Mouse (Mus musculus): ENCODE results near the gene Mark1. TPM values are rescaled to one million over a fixed set of nuclear protein-coding genes. Genes with fewer than 3 reads are reported as not detected.

Gene Mark1
- not detected in 2 replicates for total RNA-seq (2015; ENCODE audit: low replicate concordance)
- total RNA-seq (2017; ENCODE audit: low replicate concordance), result not detected in 2 replicates

DNA sequence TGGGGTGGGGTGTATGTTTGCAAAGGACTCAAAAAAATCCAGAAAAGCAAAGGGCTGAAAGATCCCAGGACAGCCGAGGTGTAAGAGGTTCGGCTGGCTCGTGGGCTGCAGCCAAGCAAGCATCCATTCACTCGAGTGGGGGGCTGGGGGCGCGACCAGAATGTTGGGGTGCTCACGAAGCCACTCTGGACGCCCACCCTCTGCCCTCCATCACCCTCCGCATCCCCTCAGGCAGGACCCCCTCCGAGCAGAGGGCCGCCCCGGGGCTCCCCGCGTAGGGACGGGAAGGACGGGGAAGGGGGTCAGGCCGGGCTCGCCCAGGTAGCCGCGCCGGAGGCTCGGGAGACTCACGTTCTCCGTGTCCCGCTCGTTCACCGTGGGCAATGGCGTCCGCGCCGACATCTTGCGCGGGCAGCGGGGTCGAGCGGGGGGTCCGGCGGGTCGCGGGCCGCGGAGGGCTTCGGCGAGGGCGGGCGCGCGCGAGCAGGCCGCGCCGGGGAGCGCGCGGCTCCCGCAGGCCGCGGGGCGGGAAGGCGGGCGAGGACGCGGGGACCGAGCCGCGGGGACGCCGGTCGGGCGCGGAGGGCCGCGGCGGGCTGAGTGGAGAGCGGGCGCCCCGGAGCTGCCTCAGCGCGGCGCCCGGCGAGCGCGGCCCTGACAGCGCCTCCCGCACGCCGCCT is at the start of gene Mark1:
Gene Mark1 (minus strand): TSS at position 500 of the 680 bp plus-strand sequence.
- no peak for ATAC-seq (replicated peaks; ENCODE audit: low FRiP score, poor library complexity, severe bottlenecking)

DNA sequence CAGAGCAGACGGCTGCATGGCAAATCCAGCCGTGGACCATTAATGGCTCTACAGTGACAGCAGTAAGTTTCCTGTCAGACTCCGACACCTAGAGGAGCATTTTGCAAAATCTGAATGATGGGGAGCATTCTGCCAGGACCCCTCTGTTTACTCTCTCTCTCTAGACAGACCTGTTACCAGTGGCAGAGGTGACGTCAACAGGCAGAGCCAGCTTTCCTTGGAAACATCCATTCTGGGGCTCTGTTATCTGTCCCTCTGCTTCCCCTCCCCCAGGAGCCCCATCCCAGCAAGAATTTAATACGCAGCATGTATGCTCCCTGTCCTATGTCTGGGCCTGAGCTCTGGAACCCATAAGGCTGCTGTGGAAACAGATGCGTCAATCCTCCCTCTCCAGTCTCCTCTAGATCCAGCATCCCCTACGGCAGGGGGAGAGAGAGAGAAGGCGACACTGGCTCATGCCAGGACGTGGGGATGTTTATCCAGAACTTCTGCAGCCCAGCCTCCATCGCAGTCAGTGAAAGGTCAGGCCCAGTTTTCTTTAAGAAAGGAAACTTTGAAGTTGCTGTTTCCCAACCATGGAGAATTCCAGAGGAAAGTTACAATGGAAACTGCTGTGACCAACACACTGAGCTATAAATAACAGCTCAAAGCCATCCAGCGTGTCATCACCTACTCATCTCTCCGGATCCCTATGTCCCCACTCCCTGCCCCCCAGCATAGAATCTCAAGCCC is 48.3 kb upstream of the Mark1 start:
- ATAC-seq (replicated peaks; ENCODE audit: low FRiP score, poor library complexity, severe bottlenecking), result no peak

DNA sequence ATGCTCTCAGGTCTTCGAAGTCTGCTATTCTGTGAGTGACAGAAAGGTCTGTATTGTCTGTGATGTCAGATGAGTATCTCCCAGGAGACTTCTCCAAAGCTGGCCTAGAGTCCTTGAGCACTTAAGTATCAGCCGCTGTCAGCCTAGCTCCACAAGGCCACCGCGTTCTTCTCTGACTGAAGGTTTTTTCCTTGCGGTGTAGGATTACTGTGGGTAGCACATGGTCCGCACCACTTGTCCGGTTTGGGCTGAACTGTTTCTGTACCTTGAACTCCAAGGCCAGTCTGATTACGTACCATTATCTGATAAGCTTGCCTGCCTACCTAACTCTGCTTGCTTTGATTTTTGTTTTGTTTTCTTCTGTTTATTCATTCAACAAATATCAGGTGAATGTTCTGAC is 47.1 kb upstream of the Mark1 start:
- no peak for ATAC-seq (replicated peaks; ENCODE audit: low FRiP score, poor library complexity, severe bottlenecking)

DNA sequence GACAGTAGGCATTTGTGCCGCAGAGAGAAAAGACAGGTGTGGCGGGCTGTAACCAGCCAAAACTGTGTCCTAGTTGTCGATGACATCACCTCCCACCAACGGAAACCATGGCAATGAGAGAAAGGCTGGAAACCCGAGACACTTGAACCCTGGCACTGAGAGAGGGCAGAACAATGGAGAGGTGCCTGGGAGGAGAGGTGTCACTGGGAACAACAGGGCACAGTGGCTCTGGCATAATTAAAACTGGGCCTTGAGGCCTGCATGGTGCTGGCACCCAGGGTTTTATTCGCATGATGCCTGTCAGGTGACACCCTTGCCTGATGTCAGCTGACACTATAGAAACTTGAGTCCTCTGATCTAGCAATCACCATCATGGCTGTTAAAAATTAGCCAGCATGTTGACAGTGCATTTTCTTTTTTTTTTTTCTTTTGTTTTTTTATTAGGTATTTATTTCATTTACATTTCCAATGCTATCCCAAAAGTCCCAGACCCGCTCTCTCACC is 38.9 kb upstream of the Mark1 start:
- ATAC-seq (replicated peaks; ENCODE audit: low FRiP score, poor library complexity, severe bottlenecking), result no peak

DNA sequence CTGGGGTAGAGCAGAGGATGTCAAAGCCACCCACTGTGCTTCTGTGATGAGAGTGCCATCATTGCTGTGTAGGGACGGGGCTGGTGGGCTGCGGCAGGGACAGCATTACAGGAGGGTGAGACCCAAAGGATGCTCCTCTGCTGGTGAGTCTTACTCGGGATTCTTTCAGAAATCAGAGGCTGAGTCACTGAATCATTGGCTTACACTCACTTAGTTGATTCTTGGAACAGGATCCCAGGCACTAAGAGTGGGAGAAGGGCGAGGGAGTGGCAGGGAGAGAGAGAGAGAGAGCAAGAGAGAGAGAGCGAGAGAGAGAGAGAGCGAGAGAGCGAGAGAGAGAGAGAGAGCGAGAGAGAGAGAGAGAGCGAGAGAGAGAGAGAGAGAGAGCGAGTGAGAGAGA is 31.2 kb upstream of the Mark1 start:
- no peak for ATAC-seq (replicated peaks; ENCODE audit: low FRiP score, poor library complexity, severe bottlenecking)

DNA sequence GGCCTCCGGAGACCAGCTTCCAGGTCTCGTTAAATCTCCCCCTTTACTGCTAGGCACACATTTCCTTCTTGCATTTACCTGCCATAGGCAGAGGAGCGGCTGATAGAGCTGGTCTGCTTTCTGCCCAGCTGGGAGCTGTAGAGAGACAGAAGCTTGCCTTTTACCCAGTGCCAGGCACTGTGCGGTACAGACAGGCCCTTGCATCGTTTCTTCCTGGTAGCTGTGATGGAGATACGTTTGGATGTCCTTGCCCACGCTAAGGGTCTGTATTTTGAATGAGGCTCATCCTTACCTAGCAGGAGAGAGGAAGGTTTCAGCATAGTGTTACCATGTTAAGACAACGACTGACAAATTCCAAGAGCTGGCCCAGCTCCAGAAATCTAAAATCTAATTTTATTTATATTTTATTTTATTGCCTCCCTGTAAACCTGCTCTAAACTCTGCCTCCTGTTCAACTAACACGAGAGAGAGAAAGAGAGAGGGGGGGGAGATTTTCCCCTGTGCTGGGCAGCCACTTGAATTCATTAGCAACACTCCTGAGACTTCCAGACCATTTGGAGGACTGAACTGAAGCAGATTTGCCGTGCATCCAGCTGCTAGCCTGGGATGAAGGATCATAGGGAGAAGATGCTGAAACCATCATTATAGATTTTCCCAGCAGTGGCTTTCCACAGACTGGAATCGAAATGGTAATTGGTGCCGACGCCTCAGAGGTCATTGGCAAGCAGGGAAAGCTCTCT is 21.2 kb upstream of the Mark1 start:
- ATAC-seq (replicated peaks; ENCODE audit: low FRiP score, poor library complexity, severe bottlenecking), result no peak

DNA sequence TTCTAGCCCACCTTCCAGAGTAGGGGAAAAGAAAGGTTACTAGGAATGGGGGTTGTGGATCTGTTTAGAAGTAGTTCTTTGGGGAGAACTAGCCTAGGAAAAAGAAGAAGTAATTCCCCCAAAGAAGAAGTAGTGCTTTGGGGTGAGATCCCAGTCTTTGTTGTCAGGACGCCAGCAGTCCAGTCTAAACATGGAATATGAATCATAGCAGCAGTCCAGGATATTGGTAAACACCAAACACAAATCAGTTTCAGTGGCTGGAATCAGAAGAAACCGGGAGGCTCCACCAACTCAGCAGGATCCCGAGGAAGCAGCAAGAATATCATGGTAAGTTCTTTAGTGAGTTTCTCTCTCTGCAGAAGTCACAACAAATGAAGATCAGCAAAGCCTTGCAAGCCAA is 13.2 kb upstream of the Mark1 start:
- ATAC-seq (replicated peaks; ENCODE audit: low FRiP score, poor library complexity, severe bottlenecking), result no peak

DNA sequence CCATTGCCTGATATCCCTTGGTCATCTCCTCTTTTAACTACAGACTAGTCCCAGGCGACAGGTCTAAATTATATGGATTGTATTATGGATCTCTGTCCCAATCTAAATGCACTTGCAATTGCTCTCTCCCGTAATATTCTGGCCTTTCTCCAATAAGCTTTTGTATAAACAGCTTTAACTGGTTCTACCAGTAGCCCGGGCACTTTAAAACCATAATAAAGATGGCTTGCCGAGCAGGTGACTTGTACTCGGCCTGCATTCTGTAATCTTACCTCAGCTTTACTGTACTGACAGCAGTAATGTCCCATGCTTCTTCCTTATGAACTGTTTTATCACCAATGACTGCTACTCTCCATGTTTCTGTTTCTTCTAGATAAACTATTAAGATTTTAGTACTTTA is 7.7 kb upstream of the Mark1 start:
- ATAC-seq (replicated peaks; ENCODE audit: low FRiP score, poor library complexity, severe bottlenecking), result no peak

DNA sequence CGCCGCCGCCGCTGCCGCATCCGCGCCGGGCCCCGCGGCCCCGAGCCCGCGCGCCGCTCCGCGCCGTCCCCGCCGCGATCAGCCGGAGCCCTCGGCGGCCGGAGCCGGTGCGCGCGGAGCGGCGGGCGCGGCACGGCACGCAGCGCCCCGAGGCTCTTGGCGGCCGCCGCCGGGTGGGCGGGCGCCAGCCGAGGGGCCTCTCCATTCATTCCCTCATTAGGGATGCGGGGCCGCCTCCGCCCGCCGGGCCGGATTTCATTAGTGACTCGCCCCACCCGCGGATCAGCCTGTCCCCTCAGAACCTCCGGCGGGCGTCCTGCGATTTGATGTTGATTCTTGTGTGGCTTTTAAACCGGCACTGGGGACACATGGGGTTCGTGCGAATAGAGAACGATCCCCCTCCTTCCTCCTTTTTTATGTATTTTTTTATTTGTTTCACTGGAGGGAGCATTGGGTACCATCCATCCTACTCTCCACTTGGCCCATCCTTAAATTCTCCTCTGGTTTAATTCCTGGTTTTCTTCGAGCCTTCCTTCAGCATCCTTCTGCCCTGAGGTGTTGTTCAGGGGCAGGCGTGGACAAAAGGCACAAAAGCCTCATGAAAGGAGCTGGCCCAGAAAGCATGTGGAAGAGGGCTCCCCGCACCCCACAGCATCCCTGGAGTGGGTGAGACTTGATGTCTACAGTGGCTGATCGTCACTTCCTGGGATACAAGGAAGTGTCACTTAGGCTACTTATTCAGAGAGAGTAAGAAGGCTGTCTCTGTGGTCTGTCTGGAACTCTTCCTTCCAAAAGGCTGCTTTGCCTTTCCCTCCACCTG is 620 bp upstream of the Mark1 start:
- no peak for ATAC-seq (replicated peaks; ENCODE audit: low FRiP score, poor library complexity, severe bottlenecking)

DNA sequence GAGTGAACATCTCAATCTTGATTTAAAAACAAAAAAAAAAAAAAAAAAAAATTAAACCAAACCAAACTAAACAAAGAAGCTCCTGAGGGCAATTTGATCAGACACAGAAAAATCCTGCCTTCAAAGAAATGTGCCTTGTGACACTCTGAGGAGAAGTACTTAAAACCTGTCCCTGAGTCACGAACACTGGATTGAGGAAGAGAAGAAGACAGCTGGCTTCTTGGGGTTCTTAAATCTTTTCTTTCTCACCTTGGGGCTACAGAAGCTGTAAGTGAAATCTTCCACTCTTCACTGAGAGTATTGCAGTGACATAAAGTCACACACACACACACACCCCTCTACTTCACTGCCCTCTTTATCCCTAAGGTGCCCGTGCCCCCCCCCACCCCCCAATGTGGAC is 739 bp downstream of the Mark1 start:
- ATAC-seq (replicated peaks; ENCODE audit: low FRiP score, poor library complexity, severe bottlenecking), result no peak

DNA sequence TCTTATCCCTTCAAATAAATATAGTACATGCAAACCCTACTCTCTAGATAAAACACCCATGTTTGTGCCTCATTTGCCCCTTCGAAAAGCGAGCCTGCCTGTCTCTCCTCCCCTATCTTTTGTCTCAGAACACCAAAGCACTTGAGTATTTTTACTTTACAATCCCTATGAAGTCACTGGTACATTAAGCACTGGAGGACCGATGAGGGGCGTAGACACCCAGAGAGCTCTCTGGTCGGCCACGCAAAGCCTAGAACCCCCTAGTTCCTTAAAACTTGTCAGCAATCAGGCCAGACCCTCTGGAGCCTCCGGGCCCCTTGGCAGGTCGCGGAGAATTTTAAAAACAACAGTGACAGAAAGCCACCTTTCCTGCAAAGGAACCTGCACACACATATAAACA is 1.2 kb downstream of the Mark1 start:
- no peak for ATAC-seq (replicated peaks; ENCODE audit: low FRiP score, poor library complexity, severe bottlenecking)

DNA sequence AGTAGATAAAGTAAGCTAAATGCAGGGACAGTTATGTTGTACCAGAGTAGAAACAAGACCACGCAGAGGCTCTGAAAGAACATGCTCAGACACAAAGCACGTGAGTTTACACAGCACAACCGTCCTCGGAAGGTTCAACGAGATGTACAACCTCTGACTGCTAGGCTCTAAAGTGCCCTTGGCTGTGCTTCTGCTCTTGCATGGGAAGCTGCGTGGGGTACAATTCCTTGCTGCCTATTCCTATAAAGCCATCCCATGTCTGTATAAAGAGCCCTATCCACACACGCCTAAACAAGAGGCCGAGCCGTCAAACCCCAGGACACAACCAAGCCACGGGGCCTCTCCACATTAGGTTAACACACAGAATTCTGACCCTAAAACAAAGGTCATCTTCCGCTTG is 1.9 kb downstream of the Mark1 start:
- no peak for ATAC-seq (replicated peaks; ENCODE audit: low FRiP score, poor library complexity, severe bottlenecking)

DNA sequence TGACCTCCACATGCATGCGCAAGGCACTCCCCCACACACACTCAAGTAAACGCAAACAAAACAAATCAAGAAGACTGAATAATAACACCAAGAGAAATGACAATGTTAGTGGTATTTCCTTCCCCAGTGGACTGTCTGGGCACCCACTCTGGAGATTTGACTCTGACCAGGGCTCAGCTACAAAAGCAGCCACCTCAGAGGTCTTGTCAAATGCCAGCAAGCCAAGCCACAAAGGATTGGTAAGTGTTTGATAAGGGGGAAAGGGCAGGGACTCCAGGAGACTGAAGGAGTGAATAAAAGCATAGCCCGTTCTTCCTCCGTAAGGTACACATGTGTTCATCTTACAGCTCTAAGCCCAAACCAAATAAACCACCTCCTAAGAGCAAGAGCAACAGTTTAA is 4.0 kb downstream of the Mark1 start:
- ATAC-seq (replicated peaks; ENCODE audit: low FRiP score, poor library complexity, severe bottlenecking), result no peak

DNA sequence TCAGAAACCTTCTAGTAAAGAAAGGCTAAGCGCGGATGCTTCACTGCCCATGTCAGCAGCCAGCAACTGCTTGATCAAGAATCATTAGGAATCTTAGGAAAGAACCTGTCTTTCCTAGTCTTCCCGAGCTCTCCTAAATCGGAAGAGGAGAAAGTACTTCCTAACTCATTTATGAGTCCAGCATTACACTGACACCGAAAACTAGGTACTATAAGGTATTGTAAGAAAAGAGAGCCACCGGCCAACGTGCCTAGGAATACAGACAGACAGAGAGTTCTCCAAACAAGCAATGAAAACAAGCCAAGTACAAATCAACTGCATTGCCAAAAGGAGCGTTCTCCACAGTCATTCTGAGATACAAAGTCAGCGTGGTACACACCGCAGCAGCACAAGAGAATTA is 8.2 kb downstream of the Mark1 start:
- no peak for ATAC-seq (replicated peaks; ENCODE audit: low FRiP score, poor library complexity, severe bottlenecking)

DNA sequence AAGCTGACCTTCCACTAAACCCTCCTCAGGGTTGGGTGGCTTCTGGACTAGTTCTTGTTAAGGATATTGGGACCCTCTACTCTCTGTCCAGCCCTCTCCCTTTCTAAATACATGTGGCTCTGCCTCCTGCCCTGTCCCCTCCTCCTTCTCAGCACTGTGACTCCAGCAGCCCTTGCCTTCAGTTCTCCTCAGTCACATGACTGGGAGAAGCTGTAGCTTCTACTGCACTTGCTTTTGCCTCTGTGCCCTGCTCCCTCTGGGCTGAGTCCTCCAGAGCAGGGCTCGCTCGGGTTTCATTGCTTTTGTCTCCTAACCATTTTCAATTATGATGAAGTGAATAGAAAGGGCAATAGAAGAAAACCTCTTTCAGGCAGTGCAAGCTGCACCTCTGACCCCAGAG is 12.6 kb downstream of the Mark1 start:
- ATAC-seq (replicated peaks; ENCODE audit: low FRiP score, poor library complexity, severe bottlenecking), result no peak

DNA sequence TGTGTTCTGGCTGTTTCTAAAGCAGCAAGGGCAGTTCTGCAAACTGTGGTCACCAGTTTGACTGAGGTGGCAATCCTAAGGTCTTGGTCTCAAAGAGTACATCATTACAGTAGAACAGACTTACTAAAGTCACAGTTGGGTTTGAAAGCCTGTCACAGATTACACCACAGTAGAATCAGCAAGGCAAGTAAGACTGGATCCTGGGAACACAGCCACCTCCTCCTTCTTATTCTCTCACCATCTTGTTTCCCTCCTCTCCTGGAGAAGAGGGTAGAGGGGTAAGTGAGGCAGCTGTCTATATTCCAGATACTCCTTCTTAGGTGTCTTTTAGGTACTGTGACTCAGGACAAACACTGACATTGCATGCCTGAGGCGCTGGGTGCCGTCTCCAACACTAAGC is 14.6 kb downstream of the Mark1 start:
- no peak for ATAC-seq (replicated peaks; ENCODE audit: low FRiP score, poor library complexity, severe bottlenecking)

DNA sequence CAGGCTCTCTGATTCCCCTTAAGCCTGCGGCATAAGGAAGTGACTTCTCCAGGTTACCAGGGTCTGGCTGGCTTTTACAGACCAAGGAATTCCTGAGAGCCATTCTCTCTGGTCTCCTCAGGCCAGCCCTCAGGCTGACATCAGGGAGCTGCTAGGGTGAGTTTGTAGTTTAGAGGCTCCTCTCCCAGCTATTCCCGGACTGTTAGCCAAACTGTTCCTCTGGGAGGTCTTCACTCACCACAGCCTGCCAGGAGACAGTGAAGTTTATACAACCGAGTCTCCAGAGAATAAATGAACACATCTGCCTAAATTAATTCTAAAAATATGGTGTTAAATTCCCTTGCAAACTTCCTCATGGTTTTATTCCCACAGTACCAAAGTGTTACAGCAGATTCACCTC is 15.6 kb downstream of the Mark1 start:
- no peak for ATAC-seq (replicated peaks; ENCODE audit: low FRiP score, poor library complexity, severe bottlenecking)

DNA sequence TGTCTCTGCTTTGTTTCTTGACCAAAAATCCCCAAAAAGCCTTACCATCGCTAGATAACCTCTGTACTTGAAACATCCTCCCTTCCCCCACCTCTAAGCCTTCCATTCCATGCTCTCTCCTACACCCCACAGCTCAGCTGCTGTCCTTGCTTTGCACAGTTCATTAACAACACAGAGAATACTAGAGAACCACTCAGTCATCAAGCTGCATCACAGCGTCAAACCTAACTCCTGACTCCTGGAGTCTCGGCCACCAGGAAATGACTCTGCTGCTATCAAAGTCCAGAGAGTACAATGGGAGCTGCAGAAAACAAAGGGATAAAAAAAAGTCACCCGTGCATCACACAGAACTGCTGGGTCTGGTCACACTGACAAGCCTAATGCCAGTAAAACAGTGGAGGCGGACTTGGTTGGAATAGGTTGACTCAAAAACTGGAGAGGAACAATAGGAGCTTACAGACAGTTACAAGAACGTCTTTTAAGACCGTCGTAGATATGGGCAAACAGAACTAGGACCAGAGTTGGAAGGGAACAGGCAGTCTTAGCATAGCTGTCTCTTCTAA is 27.1 kb downstream of the Mark1 start:
- ATAC-seq (replicated peaks; ENCODE audit: low FRiP score, poor library complexity, severe bottlenecking), result no peak

DNA sequence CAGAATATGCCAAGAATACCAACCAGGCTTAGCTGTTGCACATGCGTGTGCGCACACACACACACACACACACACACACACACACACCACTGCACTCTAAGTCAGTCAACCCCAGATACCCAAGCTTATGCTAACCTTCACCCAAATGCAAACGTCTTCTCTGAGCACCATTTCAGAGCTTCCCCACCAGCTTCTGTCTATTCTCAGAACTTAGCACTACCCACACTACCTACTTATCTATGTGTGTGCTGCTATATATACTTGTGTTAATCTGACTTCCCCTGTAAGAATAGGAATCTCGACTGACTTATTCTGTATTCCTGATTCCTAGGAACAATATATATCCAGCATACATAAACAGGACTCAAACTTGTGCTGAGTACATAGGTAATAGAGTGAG is 30.0 kb downstream of the Mark1 start:
- ATAC-seq (replicated peaks; ENCODE audit: low FRiP score, poor library complexity, severe bottlenecking), result no peak
